Mouse (Mus musculus) mesoderm, embryonic 11.5 days (tissue): ENCODE measurements around the gene Hes7.
"Not testable (repeated sequence)": the region's sequence is repeated elsewhere in the genome, so short reads cannot be mapped to it uniquely, and the experiment has no call there.

Source experiments
- DNase-seq: peaks from one replicate; pipeline ENCODE4 v3.0.0-alpha.2; 2012; ENCODE audit warnings: low read depth, low spot score

Gene Hes7

DNA sequence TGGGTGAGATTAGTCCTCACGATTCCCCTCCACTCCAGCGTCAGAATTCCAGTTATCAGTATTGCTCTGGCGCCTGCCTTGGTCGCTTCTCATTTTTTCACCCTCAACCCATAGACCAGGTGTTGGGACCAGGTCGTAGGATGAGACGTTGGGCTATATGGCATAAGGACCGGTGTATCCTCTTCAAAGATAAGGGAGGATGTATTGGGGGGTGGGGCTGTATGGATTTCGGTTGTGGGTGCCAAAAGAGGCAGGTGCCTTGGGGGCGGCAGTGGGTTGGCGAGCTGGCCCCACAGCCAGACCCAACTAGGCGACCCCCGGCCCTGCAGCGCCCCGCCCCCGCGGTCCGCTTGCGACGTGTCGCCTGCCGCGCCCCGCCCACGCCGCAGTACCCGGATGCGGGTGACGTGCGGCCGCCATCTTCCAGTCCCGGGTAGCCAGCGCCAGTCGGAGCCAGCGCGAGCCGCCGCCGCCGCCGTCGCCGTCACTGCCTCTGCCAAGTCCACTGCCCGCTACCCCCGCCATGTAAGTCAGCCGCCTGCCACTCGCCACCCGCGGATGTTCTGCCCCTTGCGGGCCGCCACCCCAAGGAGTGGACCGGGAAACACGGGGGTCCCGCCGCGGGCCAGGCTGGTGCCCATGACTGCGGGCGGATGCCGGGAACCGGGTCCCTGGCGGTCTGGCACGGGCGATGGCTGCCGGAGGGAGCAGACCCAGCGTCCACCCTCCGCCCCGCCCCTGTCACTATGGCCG is 31.9 kb upstream of the Hes7 start, which contains the start of gene Vamp2:
Gene Vamp2 (plus strand): TSS at position 388 of the 753 bp plus-strand sequence.
- peak; percentile 91 for DNase-seq

- no peak for DNase-seq
These were observed 31.2 kb upstream of the Hes7 start for GRCm38 (mm10) chr11:69088856-69089615.

DNA sequence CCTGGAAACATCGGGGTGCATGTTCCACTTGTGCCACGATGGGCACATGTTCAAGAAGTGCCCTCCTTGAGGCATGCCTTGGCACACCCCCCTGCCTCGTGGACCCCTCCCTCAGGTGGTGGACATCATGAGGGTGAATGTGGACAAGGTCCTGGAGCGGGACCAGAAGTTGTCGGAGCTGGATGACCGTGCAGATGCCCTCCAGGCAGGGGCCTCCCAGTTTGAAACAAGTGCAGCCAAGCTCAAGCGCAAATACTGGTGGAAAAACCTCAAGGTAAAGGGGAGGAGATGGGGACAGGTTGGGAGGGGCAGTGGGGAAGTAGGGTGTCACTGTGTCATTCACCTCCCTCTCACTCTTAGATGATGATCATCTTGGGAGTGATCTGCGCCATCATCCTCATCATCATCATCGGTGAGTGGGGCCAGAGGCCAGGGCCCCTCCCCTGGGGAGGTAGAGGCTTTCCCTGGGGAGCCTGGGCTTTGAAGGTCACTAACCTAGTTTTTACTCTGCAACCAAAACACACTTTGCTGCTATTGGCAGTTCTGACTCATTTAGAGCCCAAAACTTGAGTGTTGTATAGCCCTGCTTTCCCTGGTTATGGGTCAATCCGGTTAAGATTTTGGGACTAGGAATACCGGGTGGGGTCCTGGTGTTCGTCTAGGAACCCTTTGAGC is 30.5 kb upstream of the Hes7 start:
- DNase-seq = no peak

DNA sequence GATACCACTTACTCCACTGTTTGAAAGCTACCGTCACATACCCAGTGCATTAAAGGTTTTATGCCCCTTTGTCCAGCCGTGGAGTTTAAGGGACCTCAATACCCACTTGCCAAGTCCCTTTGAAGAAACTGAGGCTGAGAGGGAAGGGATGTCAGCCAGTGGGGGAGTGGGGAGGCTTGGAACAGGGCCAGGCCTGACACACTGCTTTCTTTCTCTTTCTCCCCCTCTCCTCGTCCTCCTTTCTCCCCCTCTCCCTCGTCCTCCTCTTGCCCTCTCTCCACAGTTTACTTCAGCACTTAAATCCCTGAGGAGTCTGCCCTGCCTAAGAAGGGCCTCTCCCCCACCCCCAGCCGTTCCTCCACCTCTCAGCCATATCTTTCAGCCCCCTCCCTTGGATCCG is 29.8 kb upstream of the Hes7 start:
- no peak for DNase-seq

DNA sequence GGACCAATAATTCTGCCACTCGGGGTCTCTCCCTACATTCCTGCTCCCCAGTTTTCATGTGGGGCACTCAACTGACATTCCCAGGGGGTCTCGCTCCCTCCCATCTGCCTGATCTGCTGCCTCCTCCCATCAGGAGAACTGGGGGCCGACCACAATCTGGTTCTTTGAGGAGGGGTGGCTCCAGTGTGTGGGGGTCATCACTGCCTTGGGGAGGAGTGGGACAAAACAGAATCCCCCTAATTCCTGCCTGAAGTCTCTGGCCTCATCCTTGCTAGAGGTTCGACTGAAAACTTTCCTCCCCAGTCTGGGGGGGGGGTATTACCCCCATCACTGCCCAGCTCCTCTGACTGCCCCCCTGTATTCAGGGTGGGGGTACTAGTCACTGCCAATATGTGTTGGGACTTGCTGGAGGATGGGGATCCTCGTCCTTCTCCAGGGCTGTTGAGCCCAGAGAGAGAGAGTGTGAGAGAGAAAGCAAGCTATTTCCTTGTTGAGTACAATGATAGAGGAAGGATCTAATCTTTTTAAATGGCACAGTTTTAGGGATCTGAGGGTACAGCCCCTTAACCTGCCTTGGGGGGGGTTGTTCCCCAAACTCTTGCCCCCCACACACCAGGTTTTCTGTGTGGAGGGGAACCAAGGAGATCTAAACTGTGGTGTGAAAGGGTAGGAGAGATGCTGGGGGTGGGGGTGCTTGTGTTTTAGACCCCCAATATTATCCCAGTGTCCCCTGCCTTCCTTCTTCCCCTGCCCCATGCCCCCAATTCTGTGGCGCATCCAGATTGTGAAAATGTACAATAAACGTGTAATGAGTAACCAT is 28.4 kb upstream of the Hes7 start:
- no peak for DNase-seq

- DNase-seq = peak; percentile 80
These were observed 27.8 kb upstream of the Hes7 start for GRCm38 (mm10) chr11:69092386-69092751.

GRCm38 (mm10) chr11:69092871-69093270 is 27.3 kb upstream of the Hes7 start:
- no peak for DNase-seq

DNA sequence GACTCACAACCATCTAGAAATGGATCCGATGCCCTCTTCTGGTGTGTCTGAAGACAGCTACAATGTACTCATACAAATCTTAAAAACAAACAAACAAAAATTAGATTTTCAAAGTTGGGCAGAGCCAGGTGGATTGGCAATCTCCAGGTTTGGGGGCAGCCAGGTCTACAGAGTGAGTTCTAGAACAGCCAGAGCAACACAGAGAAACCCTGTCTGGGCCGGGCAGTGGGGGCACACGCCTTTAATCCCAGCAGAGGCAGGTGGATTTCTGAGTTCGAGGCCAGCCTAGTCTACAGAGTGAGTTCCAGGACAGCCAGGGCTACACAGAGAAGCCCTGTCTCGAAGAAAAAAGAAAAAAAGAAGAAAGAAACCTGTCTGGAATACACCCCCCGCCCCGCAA is 26.3 kb upstream of the Hes7 start:
- DNase-seq = not testable (repeated sequence)

DNA sequence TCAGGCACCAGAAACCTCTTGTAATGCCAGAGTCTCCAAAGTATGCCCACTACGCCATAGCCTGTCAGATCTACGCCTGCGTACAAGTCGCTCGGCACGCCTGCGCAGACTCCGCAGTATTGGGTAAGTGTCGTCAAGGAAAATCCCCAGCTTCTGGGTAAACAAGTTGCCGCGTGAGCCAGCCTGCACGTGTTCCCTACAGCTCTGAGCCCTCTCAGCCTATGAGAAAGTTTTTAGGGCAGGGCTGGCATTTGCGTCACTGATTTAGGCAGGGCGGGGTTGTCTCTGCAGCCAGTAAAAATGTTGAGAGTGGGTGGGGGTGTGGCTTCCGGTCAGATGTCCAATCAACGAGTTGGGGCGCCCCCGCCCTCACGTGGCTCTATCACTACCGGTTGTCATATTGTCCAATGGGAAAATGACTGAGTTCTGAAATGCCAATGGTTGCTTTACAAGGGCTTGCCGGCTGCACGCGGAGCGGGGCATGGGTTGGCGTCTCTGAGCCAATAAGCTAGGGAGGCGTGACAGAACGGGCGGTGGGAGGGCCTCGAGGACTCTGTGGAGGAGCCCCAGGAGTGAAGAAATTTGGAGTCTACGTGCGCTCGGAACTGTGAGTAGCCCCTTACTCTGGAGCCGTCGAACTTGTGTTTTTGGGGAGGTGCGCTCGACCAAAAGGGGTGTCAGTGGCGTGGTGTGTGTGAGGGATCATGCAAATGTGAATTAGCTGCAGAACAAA is 25.3 kb upstream of the Hes7 start, which contains the start of gene Per1:
Gene Per1 (plus strand): TSS at position 521 of the 733 bp plus-strand sequence.
- DNase-seq = peak; percentile 98

DNA sequence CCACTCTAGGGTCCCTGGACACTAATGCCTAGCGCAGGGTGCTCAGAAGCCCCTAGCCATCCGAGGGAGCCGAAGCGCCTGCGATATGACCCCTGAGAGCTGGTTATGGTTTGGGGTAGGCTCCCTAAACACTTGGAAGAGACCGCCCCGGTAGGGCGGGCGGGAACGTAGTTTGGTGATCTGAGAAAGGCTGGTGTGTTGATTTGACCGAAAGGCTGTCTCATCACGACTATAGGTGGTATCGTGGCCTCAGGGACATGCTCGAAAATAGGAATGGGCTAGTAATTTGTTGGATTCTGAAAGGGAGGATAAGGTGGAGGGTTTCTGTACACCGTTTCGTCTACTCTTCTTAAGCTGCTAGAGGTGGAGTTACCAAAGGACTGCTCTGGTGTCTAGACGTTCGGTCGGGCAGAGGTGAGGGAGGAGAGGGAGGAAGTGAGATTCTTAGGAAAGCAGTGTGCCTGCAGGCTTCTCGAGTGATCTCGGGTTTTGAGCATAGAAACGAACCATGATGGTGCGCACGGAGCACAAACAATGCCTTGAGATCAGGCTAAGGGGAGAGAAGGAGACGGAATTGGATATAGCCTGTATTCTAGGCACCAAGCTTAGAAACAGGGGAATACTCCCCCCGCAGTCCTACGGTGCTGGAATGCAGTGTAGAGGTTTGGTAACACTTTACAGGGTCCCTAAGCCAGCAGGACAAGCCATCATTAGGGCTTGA is 24.5 kb upstream of the Hes7 start:
- no peak for DNase-seq

DNA sequence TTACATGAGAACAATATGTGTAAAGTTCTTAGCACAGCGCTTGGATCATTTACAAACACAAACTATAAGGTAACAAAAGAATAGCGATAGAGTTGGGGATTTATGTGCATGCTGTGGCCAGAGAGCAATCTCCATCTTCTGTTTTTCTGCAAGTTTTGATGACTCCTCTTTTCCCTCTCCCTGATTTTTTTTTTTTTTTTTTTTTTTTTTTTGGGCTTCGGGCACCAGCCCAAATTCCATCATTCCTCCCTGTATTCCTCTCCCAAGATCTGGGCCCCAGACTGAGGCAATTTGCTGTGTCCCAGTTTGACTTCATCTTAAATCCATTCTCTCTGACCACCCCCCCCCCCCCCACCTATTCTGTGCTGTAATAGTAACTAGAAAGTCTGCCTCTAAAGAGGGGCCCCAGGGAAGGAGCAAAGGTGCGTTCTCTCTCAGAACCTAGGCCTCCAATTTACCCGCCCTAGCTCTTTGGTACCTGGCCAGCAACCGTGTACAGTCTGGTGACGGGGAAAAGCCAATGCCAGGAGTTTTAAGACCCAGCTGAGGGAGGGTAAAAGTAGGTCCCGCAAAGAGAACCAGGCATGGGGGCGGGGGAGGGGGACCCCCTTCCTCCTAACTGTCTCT is 23.7 kb upstream of the Hes7 start:
- DNase-seq = no peak

- peak; percentile 85 for DNase-seq
These were observed 23.0 kb upstream of the Hes7 start for GRCm38 (mm10) chr11:69096987-69097900.

GRCm38 (mm10) chr11:69098039-69098761 is 22.0 kb upstream of the Hes7 start:
- no peak for DNase-seq

DNA sequence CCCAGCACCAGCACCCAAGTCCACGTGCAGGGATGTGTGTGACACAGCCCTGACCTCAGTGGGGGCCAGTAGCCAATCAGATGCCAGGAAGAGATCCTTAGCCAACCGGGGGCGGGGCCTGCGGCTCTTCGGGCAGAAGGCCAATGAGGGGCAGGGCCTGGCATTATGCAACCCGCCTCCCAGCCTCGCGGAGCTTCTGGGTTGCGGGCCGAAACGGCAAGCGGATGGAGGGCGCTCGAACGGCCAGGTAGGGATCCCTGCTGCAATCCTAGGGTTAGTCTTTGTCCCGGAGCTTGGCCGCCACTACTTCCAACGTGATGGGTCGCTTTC is 21.5 kb upstream of the Hes7 start:
- DNase-seq = peak; percentile 95

DNA sequence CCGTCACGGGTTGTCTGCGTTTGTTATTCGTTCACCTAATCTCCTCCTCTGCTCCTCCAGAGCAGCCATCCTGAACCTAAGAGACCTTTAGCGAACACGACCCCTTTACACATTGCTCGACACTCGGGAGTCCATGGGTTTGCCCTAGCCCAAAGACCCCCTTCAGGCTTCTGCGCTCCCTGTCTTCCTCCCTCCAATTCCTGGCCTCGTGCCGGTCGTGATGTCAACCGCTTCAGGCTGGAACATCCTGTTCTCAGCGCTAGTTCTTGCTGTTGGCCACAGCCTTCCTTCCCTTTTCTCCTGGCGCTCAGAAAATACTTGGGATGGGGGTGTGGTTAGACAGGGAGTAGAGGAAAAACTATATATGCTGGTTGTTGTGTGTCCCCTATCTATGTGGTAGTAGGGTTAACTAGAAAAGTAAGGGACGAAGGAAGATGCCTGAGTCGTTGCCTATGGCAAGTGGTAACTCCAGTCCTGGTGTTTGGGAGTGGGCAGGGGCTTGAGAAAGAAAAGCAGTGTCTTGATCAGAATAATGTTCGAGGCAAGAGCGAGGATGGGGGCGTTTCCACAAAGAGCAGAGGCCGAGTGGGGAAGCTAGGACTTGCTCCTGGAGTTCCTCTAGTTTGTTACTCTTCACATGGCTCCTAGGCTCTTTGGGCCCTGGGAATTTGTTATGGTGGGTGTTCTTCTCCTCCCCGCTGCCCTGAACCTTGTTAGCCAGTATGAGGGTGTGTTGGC is 20.9 kb upstream of the Hes7 start:
- peak; percentile 27 for DNase-seq

DNA sequence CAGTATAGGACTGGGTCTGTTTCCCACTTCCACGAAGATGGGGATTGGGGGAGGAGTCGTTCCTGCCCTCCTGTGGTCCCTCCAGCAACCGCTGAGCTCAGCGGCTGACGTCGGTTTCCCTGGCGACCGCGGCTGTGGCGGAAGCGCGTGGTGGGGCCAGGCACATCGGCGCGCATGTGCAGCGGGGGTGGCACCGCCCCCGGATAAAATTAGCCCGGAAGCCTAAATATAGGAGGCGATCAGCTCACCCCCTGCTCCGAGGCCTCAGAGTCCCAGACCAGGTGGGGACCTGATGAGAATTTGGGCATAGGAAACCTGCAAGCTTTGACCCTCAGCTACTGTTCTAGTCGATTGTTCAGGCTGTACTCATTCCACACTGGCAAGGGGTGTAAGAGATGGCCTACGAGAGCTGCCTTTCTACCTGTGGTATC is 20.3 kb upstream of the Hes7 start:
- DNase-seq = peak; percentile 86

DNA sequence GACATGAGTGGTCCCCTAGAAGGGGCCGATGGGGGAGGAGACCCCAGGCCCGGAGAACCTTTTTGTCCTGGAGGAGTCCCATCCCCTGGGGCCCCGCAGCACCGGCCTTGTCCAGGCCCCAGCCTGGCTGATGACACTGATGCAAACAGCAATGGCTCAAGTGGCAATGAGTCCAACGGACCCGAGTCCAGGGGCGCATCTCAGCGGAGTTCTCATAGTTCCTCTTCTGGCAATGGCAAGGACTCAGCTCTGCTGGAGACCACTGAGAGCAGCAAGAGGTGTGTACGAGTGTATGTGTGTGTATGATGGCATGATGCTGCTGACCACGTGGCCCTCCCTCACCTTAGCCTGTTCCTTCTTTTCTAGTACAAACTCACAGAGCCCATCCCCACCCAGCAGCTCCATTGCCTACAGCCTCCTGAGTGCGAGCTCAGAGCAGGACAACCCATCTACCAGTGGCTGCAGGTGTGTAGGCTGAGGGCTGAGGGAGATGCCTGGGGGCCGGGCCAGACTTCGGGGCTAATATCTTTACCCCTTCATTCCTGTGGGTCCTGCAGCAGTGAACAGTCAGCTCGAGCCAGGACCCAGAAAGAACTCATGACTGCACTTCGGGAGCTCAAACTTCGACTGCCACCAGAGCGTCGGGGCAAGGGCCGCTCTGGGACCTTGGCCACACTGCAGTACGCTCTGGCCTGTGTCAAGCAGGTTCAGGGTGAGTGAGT is 19.4 kb upstream of the Hes7 start:
- DNase-seq = no peak
